Mouse (Mus musculus) c-Kit-positive CD71-negative TER-119-negative erythroid progenitor cells, embryonic 14.5 days (primary cell): ENCODE measurements at regions not wholly inside any gene's neighbourhood (a gene's known extent, or its start where the extent isn't known, plus 50 kb on each side); places are given as distances from the start of the nearest gene placed in this dataset.
"Not testable (repeated sequence)": the region's sequence is repeated elsewhere in the genome, so short reads cannot be mapped to it uniquely, and the experiment has no call there.

Experiments used
- DNase-seq: peaks from one replicate; pipeline ENCODE4 v3.0.0-alpha.2; 2013; ENCODE audit warnings: low read depth

DNA sequence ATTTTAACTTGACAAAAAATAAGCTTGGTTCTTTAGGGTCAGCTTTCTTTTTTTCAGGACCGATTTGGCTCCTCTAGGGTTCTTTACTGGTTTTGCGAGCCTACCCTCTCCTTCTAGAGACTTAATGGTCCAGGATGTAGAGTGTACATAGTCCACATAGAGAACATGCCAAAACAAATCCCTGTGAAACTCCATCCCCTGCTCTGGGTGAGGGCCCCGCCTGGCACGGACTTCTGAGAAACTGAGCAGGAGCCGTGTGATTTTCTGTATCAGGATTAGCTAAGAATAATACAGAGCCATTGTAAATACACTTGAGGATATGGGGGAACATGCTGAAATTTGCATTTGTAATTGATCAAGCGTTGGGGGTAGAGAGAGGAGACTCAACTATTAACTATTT is 118.2 kb upstream of the Teddm2 start:
- no peak for DNase-seq

DNA sequence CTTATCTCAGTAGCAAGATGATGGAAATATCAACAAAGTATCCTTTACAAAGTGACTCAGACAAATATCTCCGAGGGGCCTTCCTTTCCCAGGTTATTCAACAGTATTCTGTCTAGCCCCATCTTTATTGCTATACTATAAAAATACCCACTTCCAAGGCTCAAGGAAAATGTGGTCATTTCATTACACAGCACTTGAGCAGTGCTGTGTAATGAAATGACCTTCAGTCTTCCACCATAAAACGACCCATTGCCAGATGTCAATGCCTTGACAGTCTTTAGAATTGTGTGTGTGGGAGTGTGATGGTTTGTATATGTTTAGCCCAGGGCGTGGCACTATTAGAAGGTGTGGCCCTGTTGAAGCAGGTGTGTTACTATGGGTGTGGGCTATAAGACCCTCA is 124.3 kb upstream of the Teddm2 start:
- no peak for DNase-seq

DNA sequence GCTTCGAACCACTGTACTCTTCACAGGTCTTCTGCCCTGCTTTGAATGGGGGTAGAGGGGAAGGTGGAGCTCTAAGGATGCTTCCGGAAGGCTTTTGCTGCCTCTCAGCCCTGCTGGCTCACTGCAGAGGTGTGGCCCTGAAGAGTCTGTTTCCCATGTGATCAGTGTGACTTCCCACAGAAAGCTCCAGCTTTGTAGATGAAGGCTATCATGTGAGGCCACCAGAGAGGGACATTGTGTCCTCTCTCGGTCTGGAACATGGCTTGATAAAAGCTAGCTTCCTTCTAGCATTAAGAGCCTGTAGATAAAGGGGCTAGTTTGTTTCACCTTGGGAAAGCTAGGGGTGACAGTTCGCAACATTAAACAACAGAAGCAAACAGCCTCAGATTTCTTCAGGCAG is 127.3 kb upstream of the Teddm2 start:
- DNase-seq: no peak

DNA sequence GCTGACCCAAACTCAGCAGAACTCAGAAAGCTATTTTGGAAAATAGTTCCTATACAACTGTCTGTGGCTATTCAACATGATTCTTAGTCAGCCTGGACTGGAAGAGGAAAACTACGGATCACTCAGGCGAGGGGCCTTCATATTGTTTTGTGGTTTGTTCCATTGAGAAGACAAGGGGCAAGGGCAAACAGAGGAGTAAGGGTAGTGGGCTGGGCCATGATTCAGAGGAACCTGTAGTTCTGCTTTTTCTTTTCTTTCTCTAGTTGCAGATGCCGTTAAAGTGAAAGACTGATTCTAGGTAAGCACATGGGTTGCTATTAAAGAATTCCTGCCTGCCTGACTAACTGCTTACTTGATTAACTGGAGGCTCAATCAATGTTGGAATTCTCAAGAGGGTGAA is 129.8 kb upstream of the Teddm2 start:
- no peak for DNase-seq

DNA sequence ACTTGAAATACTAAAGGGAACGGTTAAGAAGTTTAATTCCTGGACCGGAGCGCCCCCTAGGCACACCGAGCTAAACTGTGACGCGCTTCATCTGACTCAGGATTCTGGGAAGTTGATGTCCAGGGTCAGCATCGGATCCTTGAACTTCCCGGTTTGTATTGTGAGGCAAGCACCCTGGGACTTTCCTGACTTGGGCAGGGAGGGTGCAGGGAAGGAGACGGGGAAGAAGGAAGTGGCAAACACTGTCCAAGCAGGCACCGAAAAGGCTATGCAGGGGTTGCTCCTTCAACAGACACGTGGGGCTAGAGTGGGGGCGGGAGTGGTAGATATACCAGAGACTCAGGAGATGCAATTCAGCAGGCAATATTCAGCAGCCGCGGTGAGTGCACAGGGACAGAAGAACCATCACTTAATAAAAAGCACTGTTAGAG is 132.7 kb upstream of the Teddm2 start:
- DNase-seq: peak; percentile 42

DNA sequence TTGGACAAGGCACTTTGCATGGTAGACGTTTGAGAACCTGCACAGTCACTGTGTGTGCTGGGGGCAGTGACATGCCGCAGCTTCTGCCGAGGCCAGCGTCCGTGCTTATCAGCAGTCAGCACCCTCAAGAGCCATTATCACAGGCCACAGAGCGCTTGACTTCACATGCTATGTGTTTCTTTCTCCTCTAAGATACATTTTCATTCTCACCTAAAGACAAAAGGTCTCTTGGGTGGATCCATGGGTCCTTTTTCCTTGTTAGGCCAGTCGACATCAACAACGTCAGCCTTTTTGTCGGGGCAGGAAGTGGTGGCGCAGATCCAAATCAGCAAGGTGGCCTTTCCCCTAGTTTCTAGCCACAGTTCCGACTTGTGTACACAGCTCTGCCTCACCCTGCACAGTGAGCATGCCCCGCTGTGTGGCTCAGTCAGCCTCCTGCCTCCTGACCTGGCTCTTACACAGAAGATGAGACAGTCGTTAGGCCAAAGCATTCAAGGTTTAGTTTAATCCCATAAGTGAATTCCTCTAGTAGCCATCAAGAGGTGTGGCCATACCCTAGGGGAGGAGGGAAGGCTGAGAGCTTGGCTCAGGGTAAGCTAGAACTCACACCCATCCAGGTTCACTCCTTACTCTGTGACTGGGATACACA is 134.1 kb upstream of the Teddm2 start:
- DNase-seq: peak; percentile 41

DNA sequence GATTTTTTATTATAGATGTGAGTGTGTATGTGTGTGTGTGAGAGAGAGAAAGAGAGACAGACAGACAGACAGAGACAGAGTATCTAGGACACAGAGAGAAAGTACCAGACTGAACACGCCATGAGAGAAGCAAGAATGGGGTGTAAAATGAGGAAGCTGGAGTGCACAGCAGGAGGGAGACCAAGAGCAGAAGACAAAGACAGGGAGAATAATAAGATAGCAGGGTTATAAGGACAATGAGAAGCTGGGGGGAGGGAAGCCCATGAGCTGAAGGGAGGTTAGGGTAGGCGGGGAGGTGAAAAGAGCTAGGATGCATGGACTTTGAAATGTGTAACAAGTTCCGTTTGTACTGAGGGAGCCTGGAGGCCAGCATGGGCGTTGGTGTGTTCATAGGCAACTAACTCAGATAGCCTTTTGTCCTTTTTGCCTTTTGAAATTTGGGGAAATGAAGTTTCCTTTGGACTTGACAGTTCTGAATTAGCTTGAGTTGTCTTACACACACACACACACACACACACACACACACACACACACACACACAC is 136.8 kb upstream of the Teddm2 start:
- no peak for DNase-seq

DNA sequence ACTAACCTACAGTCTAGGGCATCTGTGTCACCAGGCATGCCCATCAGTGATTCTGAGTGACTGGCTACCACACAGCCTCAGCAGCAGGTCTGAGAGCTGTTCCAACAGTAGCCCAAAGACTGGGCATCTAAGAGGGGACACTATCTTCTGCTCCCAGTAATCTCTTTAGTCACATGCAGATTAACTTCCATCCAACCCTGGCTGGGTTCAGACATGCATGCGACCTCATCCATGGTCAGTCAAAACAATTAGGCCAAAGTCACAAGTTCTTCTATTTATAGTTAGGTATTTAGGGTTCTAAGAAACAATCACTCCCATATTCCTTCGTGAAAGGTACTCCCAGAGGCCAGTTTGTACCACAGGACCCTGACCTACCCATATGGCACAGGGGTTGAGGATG is 138.2 kb upstream of the Teddm2 start:
- no peak for DNase-seq

DNA sequence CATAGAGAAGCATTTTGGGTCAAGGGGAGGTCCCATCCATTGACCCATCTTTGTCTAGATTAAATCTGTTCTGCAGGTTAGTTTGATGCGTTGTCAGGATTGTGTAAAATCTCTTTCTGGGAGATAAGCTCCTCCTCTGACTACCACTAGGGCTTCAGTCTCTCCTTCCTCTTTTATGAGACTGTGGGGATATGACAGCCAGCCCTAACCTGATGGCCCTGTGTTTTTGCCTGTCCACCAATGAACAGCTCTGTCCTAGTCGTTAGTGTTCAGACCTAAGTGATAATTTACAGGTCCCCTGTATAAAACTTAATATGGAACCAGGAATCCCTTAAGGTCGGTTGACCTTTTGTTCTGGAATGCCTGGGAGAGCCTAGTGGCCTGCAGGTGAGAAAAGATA is 140.9 kb upstream of the Teddm2 start:
- DNase-seq: no peak

DNA sequence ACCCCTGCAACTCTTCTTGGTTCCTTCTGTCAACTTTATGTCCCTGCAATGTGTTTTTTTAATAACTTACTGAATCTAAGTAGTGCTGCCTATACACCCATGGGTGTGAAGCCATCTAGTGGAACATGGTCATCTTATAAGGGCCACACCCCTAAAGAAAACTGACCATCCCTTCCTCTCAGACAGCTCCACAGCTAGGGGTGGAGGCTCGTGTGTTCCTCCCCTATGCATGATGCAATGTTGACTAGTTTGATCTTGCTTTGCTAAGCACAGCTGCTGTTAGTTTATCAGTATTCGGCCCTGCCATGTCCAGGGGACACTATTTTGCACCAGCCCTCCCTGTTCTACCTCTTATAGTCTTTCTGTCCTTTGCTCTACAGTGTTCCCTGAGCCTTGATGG is 142.9 kb upstream of the Teddm2 start:
- DNase-seq: no peak

DNA sequence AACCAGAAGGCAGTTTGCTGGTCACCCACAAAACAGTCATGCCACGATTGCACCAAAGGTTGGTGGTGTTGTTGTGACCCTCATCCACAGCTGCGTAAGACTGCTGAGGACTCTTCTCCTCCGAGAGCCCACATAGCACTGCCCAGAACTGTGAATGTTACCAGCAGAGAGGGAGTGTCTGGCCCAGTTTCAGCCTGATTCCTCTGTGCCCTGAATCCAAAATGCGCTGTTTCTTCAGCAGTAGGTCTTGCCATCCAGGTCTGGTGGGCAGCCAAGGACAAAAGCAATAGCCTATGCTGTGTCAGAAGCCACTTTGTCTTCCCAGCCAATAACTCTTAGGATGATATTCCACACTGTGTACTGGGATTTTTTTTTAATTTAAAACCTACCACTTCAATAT is 144.7 kb upstream of the Teddm2 start:
- no peak for DNase-seq

DNA sequence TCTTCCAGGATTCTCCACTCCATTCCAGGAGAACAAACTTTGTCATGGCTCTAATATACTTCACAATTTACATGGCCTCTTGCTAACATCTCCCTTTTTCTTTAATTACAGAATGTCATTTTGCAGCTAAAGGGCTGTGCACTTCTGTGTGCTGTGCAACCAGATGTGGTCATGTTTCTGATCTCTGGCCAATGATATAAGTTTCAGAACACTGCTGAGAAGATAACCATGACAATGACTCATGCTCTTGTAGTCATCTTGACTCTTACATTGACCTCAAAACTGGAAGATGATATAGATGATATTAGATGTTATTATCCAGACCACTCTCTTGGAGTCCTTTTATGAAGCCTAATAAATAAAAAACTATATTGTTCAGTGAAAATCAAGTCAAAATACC is 145.9 kb upstream of the Teddm2 start:
- no peak for DNase-seq

DNA sequence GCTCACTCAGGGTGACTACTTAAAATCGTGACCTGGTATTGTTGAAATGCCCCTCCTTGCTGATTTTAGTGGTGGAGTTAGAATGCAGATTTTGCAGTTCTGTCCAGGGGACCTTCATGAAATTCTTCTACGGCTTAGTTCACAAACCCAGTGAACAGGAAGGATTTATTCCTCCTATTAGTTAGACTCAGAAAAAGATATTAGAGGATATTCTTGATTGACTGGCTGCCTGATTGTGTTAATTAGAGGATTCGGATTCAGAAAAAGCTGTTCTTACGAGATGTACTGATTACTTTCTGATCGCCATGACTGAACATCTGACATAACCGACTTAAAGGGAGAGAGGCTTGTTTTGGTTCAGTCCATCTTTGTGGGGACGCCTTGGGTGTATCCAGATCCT is 147.3 kb upstream of the Zfp648 start:
- DNase-seq: no peak

DNA sequence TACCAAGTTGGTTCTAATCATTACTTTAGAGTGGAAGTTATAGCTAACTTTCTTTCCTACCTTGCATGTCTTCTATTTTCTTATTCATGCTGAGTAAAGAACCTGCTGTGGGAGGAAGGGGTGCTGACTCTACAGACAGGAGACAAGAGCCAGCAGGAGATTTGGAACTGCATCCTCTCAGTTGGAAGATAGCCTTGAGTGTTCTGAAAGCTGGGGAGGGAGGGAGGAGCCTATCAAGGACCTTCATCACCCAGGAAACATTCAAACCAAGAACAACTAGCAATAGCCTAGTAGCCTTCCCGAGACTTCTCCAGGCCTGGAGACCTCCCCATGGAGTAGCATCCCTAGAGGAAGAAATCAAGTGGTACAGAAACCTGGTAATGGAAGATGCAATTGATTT is 146.1 kb upstream of the Zfp648 start:
- no peak for DNase-seq

DNA sequence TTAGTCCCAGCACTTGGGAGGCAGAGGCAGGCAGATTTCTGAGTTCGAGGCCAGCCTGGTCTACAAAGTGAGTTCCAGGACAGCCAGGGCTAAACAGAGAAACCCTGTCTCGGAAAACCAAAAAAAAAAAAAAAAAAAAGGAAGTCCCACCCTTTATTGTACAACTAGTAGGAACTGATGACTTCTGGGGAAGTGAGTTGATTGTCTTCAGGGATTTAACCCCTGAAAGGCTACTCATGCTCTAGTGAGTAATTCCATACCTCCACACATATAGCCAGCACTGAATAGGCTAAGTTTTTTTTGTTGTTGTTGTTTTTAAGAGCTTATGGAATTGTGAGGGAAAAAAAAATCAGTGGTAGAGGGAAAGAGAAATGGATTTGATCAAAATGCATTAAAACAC is 139.6 kb upstream of the Zfp648 start:
- DNase-seq: not testable (repeated sequence)

DNA sequence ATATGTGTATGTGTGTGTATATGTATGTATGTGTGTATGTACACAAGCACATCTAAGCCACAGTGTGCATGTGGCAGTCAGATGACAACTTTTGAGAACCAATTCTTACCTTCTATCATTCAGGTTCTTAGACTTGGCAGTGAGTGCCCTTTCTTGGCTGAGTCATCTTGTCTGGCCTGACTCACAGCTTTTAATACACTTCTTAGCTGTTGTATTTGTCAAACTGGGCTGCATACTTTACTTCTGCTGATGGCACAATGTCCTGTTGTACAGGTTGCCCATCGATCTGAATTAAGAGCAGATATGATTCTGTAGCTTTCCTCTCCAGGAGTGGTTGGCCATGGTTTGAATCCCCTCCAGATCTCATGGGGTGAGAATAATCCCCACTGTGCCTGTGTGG is 139.1 kb upstream of the Zfp648 start:
- DNase-seq: no peak

DNA sequence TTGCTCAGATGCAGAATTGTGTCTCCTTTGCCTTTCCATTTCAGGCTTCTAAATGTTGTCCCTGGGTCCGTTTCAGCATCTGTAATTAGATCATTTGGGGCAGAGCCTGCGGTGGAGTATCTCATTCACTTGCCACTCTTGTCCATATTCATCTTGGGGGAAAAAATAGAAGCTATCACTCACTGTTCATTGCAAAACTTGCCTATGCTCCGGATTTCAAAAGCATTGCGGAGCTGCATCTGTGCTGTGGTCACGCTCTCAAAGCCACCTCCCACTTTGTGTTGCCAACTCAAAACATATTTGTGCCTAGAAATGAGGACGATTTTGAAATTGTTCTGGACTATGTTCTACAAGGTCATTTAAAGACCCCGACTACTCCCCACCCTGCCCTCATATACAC is 138.3 kb upstream of the Zfp648 start:
- DNase-seq: no peak

DNA sequence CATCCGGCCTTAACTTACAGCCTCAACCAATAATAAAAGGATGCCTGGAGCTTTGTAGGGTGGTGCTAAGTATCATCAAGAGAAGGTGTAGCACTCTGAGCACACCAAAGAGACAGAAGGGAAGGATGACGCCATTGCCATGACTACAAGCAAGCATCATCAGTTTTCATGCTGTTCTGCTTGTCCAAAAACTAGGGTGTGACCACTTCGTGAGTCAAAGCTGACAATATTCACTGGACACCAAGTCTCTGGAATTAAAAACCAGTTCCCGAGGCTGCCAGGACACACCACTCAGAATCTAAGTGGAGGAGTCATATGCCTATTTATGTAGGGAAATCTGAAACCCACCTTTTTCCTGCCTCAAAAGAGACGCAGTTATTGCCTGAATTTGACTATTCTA is 136.4 kb upstream of the Zfp648 start:
- no peak for DNase-seq

DNA sequence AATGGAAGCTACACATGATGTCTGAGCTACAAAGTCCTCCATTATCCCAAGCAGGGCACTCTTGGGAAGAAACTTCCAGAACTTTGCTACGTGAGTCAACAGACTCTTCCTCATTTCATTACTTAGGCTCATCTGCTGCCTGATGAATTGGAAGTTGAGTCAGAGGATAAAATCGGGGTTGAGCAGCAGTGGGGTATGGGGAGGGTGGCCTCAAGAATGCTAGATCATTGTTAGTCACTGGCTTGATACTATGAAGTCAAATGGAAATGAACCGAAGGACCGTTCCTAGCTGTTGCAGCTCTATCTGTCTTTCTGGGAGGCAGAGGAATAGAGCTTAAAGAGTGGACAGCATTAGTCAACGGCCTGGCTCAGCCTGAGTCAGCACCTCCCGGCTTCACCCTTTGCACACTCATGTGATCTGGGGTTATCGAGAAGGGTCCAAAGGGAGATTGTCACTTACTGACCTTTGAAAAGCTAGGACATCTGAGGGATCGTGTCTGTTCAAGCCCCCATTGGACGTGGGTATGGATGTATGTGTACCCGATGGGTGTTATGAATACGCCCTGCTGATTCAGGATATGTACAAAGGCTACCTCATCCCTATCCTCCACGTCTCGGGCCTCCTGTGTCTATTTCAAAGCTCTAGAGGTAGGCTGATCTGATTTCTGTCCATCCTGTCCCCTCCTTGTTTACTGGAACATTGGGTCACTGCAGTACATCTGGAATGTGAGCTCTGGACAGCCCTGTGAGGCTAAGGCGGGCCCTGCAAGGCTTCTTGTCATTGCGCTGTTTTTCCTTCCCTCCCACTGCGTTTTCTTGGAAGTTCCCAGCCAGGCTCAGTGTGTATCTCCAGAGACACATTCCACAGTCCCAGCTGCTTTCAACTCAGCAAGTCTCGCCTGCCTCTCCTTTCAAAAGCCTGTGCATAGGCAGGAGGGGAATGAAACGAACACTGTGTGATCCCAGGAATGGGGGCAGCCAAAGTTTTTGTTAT is 135.4 kb upstream of the Zfp648 start:
- no peak for DNase-seq

DNA sequence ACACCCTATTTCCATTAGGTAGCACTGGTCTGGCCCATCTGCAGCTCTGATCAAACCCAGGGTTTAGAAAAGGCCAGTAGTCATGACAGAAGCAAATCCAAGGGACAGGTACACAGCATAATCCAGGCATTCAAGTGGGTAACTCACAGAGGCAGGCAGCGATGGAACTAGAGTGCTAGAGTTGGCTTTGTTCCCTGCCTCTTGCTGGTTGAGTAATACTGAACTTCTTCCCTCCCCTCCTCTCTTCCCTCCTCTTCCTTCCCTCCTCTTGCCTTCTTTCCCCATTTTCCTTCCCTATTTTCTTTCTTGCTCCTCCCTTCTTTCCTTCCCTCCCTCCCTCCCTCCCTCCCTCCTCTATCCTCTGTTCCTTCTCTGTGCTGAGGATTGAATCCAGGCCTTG is 133.1 kb upstream of the Zfp648 start:
- DNase-seq: no peak

DNA sequence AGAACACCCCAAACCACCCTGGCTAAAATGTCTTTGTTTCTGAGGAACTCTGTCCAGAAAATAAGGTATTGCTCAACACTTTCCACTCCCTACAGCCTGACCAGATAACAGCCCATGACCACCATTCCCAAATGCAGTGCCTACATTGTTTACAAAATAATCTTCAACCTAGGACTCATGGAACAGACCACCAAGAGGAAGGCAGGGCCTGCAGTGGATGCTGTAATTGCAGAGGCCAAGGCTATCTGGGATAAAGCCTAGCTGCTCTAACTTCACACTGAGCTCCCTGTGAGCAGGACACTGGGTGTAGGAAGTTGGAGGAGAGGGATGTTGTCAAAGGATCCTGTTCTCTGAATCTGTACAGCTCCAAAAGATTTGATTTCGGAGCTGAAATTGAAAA is 126.7 kb upstream of the Zfp648 start:
- no peak for DNase-seq

DNA sequence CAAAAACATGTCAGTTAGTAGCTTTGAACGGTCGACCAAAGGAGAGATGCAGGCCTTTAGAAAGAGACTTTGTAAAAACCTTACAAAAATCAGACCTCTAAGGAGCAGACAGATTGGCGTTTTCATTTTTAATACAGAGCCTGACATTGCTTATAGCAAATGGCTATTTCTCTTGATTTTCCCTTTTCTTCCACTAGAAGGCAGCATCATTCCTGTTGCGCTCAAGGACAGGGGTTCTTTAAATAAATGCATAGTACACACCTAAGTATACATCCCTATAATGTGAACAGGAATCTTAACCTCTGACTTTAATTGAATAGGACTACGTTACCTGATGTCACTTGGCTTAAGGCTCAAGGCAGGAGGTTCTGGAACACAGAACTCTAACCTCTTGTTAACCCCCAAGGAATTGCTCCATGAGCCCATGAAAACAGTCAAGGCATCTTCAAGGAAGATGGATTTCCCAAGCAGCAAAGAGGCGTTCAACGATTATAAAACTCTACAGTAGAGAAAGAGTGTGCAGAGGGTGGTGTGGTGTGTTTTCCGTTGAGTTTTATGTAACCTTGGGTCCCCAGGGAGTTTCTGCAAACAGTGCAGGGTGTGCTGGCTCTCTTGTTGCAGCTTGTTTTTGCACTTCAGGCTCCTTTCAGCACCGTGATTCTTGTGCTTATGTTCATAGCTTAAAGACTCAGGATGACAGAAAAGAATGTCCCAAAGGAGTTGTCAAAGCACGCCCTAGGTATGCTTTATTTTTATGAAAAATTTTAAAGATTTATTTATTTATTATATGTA is 124.1 kb upstream of the Zfp648 start:
- no peak for DNase-seq
